Mouse (Mus musculus) midbrain, embryonic 14.5 days (tissue): ENCODE data around the gene Dhx29. TPM values are rescaled to one million over a fixed set of nuclear protein-coding genes. Genes with fewer than 3 reads are reported as not detected.

Source experiments
- ATAC-seq: fragments of 200-750 bp; cut with Nextera tagmentation; 2 replicates; pipeline ENCODE4 v1.8.0; 2017; ENCODE audit warnings: moderate number of reproducible peaks, moderate library complexity; ENCODE audit not compliant: low FRiP score, low TSS enrichment
- DNase-seq: peaks from one replicate; pipeline ENCODE4 v3.0.0-alpha.2; 2015
- H3K27ac ChIP-seq: fragments of 300-500 bp; sonication (generic); replicated peaks from 2 replicates; pipeline ENCODE4 v1.5.1; 2014; ENCODE audit warnings: mild to moderate bottlenecking, low read depth, low read length, moderate library complexity
- H3K27me3 ChIP-seq: fragments of 300-500 bp; sonication (generic); 2 replicates; pipeline ENCODE4 v1.6.1; 2014; ENCODE audit warnings: low read length, control low read depth, mixed read lengths; ENCODE audit not compliant: control insufficient read depth, insufficient read depth
- H3K36me3 ChIP-seq: fragments of 300-500 bp; sonication (generic); 2 replicates; pipeline ENCODE4 v1.6.1; 2014; ENCODE audit warnings: low read length, control low read depth; ENCODE audit not compliant: control insufficient read depth, insufficient read depth
- H3K4me1 ChIP-seq: fragments of 300-500 bp; sonication (generic); 2 replicates; pipeline ENCODE4 v1.6.1; 2014; ENCODE audit warnings: mild to moderate bottlenecking, antibody characterized with exemption, low read length, control low read depth; ENCODE audit not compliant: control insufficient read depth, insufficient read depth
- H3K4me2 ChIP-seq: fragments of 300-500 bp; sonication (generic); 2 replicates; pipeline ENCODE4 v1.6.1; 2014; ENCODE audit warnings: mild to moderate bottlenecking, low read length, moderate library complexity
- H3K4me3 ChIP-seq: fragments of 300-500 bp; sonication (generic); replicated peaks from 2 replicates; pipeline ENCODE4 v1.5.1; 2014; ENCODE audit warnings: low read depth, low read length
- H3K9ac ChIP-seq: fragments of 300-500 bp; sonication (generic); replicated peaks from 2 replicates; pipeline ENCODE4 v1.6.1; 2014; ENCODE audit warnings: mild to moderate bottlenecking, low read length, moderate library complexity
- H3K9me3 ChIP-seq: fragments of 300-500 bp; sonication (generic); 2 replicates; pipeline ENCODE4 v1.6.1; 2016; ENCODE audit warnings: low read length, control low read depth, mixed read lengths; ENCODE audit not compliant: control insufficient read depth
- WGBS: fragments of 180-500 bp; shearing (Covaris S2); extraction: QIAGEN DNeasy Blood & Tissue Kit; methylation state at CpG from one replicate; pipeline ENCODE4 v1.1.7; 2014; 5-methylcytosine and 5-hydroxymethylcytosine counted together
- polyA plus RNA-seq: library from polyadenylated mRNA; unstranded; fragments of >200 nt; fragmentation: Nextera tagmentation; extraction: Ambion mirVana; gene quantifications from 2 replicates; pipeline ENCODE4 v1.2.1, GENCODE M21; 2014

Dhx29 gene
- polyA plus RNA-seq, 1 experiment from 2014 or later: 30.9 TPM

DNA sequence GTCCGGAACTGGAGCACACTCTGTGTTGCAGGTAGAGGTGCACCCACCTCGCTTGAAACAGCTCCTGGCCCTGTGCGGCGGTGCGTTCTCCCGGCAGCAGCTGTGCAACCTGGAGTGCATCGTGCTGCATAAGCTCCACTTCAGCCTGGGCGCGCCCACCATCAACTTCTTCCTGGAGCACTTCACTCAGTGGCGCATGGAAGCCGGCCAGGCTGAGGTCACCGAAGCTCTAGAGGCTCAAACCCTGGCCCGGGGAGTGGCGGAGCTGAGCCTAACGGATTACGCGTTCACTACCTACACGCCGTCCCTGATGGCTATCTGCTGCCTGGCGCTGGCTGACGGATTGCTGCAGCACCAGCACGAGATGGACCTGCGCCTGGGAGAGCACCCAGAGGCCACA is 62.3 kb downstream of the Dhx29 start:
- peak; percentile 34 for DNase-seq
- Histone ChIP-seq H3K4me1 (peaks cover 38% of the 10 kb centered on the region), H3K9me3 (no peaks in the 10 kb centered on the region), H3K4me2 (no peak overlapping the region), H3K4me3 (0 out of 2 replicates have a peak overlapping the region, but pooled peaks have one; percentile 7), H3K27ac (no peak overlapping the region), H3K27me3 (peaks cover 86% of the 10 kb centered on the region), H3K36me3 (no peaks in the 10 kb centered on the region), H3K9ac (no peak overlapping the region)
- ATAC-seq: no peak
- under 1% methylated on average over 23 of the region's 23 CpGs for WGBS

DNA sequence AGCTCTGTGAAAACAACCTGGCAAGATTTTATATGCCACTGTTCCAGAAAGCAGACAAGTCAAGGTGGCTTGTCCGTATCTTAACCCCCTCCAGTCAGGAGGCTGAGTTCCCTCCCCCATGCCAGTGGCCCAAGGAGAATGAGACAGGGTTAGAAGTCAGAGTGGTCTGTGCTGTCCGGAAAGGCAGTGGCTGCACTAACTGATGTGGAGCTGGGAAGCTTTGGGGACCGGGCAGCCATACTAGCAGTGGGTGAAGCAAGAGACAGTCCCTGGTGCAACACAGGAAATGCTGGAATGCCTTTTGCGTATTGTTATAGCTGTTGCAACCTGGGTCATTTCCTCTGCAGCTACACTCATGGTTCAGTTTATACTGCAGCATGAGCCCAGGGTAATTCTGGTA is 63.1 kb downstream of the Dhx29 start:
- H3K4me2 ChIP-seq: no peak overlapping the region
- WGBS: 15% methylated on average over 4 of the region's 4 CpGs
- H3K4me1 ChIP-seq: peaks cover 38% of the 10 kb centered on the region
- H3K9me3 ChIP-seq: no peaks in the 10 kb centered on the region
- ATAC-seq: no peak
- H3K9ac ChIP-seq: no peak overlapping the region
- no peak for DNase-seq
- no peaks in the 10 kb centered on the region for H3K36me3 ChIP-seq
- peaks cover 94% of the 10 kb centered on the region for H3K27me3 ChIP-seq
- no peak overlapping the region for H3K27ac ChIP-seq
- H3K4me3 ChIP-seq: no peak overlapping the region

DNA sequence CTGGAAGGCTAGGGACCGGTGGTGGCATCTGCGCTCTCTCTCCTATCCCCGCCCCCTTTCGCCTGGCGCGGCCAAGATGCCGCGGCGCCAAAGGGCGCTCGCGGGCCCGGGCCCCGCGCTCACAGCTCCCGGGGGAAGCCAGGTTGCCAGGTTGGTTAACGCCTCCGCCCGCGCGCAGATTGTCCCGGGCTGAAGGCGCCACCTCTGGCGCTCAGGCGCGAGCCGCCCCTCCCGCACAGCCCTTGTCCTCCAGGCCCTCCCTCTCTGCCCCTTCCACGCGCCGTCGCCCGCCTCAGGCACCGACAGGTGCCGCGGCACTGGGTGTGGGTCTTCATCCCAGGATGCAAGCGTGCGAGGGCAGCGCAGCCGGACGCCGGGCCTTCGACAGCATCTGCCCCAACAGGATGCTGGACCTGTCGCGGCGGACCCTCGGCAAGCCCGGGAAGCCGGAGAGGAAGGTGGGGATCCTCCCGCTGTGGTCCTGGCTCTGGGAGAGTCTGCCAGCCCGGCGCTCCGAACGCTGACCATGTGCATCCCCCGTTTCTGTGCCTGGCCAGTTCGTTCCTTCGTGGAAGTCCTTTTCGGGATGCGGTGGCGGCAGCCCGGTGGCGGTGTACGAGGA is 66.4 kb downstream of the Dhx29 start, which contains the start of gene Mcidas:
Gene Mcidas, plus strand, starts transcription at position 315 of the 622 bp plus-strand sequence.
- peak within 1 kb of the TSS; percentile 87 for H3K4me2 ChIP-seq
- WGBS: under 1% methylated on average over 63 of the region's 63 CpGs
- H3K27me3 ChIP-seq: peaks cover 94% of the 10 kb centered on the region
- DNase-seq (peak; percentile 59), ATAC-seq (peak; percentile 22; the same call in 1 of the 2 replicates)
- peaks cover 16% of the 10 kb centered on the region for H3K4me1 ChIP-seq
- no peaks in the 10 kb centered on the region for H3K9me3 ChIP-seq
- peak within 1 kb of the TSS; percentile 44; the same call in 1 of the 2 replicates for H3K9ac ChIP-seq
- no peaks in the 10 kb centered on the region for H3K36me3 ChIP-seq
- H3K27ac ChIP-seq: no peak within 1 kb of the TSS
- H3K4me3 ChIP-seq: peak within 1 kb of the TSS; percentile 45

DNA sequence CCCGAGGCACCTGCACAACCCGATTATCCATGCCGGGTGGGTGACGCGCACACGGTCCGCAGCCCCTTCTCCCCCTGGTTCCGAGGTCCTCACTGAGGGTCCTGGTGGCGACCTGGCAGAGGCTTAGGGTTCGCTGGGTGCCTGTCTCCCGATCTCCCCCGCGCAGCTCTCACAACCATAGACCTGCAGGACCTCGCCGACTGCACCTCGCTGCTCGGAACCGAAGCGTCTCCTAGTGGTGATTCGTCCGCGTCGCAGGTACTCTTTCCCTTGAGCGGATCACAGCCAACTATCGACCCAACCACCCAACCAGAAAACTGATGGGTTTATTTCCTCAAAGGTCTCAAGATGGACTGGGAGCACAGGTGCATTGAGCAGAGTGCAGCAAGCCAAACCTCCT is 66.9 kb downstream of the Dhx29 start:
- peak overlapping the region; percentile 45 for H3K4me3 ChIP-seq
- under 1% methylated on average over 25 of the region's 25 CpGs for WGBS
- ATAC-seq: peak; percentile 52

DNA sequence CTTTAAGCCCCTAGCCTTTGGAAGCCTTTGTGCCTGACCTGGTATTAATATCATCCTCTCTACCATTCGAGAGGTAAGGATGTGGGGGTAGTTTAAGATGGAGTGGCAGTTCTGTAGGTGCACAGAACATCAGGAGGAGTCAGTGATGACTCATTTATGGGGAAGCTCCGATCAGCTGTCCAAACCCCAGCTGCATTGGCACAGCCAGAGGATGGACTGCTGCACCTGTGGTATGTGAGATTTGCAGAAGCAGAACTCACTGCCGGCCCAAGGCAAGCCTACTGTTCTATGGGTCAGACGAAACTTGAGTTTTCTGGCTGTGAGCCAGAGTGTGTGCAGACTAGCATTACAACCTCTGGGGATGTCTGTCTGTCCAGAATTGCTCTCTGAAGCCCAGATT is 69.2 kb downstream of the Dhx29 start:
- Histone ChIP-seq H3K9ac (no peak overlapping the region), H3K4me2 (no peak overlapping the region), H3K4me1 (peaks cover 13% of the 10 kb centered on the region), H3K9me3 (no peaks in the 10 kb centered on the region), H3K27me3 (peaks cover 87% of the 10 kb centered on the region), H3K4me3 (no peak overlapping the region), H3K36me3 (no peaks in the 10 kb centered on the region), H3K27ac (no peak overlapping the region)
- peak; percentile 9 for DNase-seq
- no peak for ATAC-seq
- 58% methylated on average over 4 of the region's 4 CpGs for WGBS

More for the DNA sequence above, 66.9 kb downstream of the Dhx29 start:
- H3K9ac ChIP-seq: peak overlapping the region; percentile 44; the same call in 1 of the 2 replicates
- H3K36me3 ChIP-seq: no peaks in the 10 kb centered on the region
- H3K27me3 ChIP-seq: peaks cover 93% of the 10 kb centered on the region
- no peak overlapping the region for H3K27ac ChIP-seq
- H3K4me1 ChIP-seq: peaks cover 13% of the 10 kb centered on the region
- peak overlapping the region; percentile 87 for H3K4me2 ChIP-seq
- H3K9me3 ChIP-seq: no peaks in the 10 kb centered on the region
- DNase-seq: peak; percentile 85

DNA sequence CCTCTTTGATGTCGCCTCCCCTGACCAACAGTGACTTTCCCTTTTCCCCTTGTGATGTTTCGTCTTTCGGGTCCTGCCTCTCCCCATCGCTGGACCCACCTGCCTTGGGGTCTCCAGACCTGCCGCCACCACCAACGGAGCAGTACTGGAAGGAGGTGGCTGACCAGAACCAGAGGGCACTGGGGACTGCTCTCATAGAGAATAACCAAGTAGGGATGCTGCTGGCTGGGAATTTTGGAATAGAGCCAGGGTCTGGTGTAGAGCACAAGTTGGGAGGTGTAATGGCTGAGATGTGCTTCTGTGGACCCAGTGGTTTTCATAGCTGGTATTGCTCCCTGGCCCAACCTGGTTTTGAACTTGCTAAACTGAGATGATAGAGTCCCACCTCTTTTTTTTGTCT is 70.1 kb downstream of the Dhx29 start:
- Histone ChIP-seq H3K36me3 (no peaks in the 10 kb centered on the region), H3K4me1 (peaks cover 13% of the 10 kb centered on the region), H3K4me3 (no peak overlapping the region), H3K9ac (no peak overlapping the region), H3K4me2 (no peak overlapping the region), H3K27ac (no peak overlapping the region), H3K9me3 (no peaks in the 10 kb centered on the region), H3K27me3 (peaks cover 82% of the 10 kb centered on the region)
- ATAC-seq (no peak), DNase-seq (no peak)
- WGBS: 69% methylated on average over 6 of the region's 6 CpGs

DNA sequence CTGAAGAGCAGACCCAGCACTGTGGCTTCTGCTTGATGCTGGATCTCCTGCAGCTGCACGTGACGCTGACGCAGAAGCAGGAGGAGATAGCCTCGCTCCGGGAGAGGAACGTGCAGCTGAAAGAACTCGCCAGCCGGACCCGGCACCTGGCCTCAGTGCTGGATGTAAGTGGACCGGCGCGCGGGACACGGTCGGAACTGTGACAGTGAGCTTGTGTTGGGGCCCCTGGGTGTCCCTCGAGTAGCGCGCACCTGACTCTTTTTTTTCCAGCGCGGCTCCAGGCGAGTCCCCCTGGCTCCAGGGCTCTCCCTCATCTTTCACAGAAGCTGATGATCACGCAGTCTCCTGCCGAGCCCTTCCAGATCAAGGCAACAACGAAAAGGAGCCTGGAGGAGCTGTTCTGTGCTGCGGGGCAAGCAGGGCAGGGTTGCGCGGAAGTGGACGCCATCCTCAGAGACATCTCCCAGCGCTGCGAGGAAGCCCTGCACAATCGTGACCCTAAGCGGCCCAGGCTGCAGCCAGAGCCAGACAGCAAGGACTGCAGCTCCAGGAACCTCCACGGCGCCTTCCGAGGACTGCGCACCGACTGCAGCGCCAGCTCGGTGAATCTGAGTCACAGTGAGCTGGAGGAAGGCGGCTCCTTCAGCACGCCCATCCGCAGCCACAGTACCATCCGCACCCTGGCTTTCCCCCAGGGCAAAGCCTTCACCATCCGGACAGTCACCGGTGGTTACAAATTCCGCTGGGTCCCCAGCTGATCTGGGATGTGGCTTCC is 71.4 kb downstream of the Dhx29 start:
- peak; percentile 32; the same call in 1 of the 2 replicates for ATAC-seq
- Histone ChIP-seq H3K4me3 (peak overlapping the region; percentile 37), H3K27ac (no peak overlapping the region), H3K36me3 (no peaks in the 10 kb centered on the region), H3K27me3 (peaks cover 70% of the 10 kb centered on the region), H3K9ac (peak overlapping the region; percentile 43), H3K4me2 (peak overlapping the region; percentile 94), H3K9me3 (no peaks in the 10 kb centered on the region), H3K4me1 (peaks cover 9% of the 10 kb centered on the region; the same call in 1 of the 2 replicates)
- under 1% methylated on average over 46 of the region's 46 CpGs for WGBS
- peak; percentile 68 for DNase-seq

DNA sequence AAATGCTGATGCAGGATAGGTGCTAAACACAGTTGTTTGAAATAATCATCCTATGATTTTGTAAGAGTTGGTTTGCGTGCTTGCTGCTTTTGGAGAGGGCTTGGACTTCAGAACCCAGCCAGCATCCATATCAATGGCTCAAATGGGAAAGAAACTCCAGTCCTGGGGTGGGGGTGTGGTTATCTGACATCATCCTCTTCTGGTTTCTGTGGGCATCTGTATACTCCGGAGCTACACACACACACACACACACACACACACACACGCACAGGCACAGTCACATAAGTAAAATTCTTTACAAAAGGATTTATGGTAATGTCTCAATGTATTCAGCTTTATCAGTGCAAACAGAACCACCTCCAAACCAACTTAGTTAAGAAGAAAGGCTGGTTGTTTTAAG is 72.8 kb downstream of the Dhx29 start:
- no peak for DNase-seq
- H3K4me2 ChIP-seq: no peak overlapping the region
- H3K27ac ChIP-seq: no peak overlapping the region
- no peak overlapping the region for H3K4me3 ChIP-seq
- ATAC-seq: no peak
- 77% methylated on average over 3 of the region's 3 CpGs for WGBS
- H3K36me3 ChIP-seq: no peaks in the 10 kb centered on the region
- H3K4me1 ChIP-seq: 0 out of 2 replicates have a peak, but pooled peaks cover 4% of the 10 kb centered on the region
- peaks cover 56% of the 10 kb centered on the region for H3K27me3 ChIP-seq
- H3K9ac ChIP-seq: no peak overlapping the region
- no peaks in the 10 kb centered on the region for H3K9me3 ChIP-seq
